Mouse (Mus musculus) erythroblast, embryonic 14.5 days (primary cell): ENCODE measurements around the gene Rsl24d1. TPM values are rescaled to one million over a fixed set of nuclear protein-coding genes. Genes with fewer than 3 reads are reported as not detected.
A peak's percentile ranks its signal among the peaks of the same experiment; 100 is the strongest.
"Not testable (repeated sequence)": the region's sequence is repeated elsewhere in the genome, so short reads cannot be mapped to it uniquely, and the experiment has no call there.

ENCODE experiments used
- H3K27me3 ChIP-seq: 2 replicates; pipeline ENCODE4 v1.6.1; 2012; ENCODE audit warnings: inconsistent platforms; ENCODE audit not compliant: control insufficient read depth
- H3K36me3 ChIP-seq: 2 replicates; pipeline ENCODE4 v1.6.1; 2012; ENCODE audit warnings: mild to moderate bottlenecking, inconsistent platforms; ENCODE audit not compliant: control insufficient read depth
- H3K4me1 ChIP-seq: 2 replicates; pipeline ENCODE4 v1.6.1; 2012; ENCODE audit warnings: inconsistent platforms; ENCODE audit not compliant: control insufficient read depth
- H3K4me3 ChIP-seq: replicated peaks from 2 replicates; pipeline ENCODE3; 2012; ENCODE audit warnings: moderate library complexity, mild to moderate bottlenecking, inconsistent platforms
- H3K9me3 ChIP-seq: 2 replicates; pipeline ENCODE4 v1.6.1; 2012; ENCODE audit warnings: low read length, inconsistent platforms, mixed read lengths; ENCODE audit not compliant: control insufficient read depth
- GATA1 ChIP-seq: IDR thresholded peaks from 2 replicates; pipeline ENCODE4 v1.6.1; 2012; ENCODE audit warnings: low read length, inconsistent platforms, mixed read lengths
- TAL1 ChIP-seq: IDR thresholded peaks from 3 replicates; pipeline ENCODE4 v1.6.1; 2012; ENCODE audit warnings: low read length, inconsistent platforms, mixed read lengths
- polyA plus RNA-seq: library from polyadenylated mRNA; stranded (reverse); fragments of >175 nt; gene quantifications from 2 replicates; pipeline ENCODE4 v1.2.3, GENCODE M21; 2012

Rsl24d1 gene
- polyA plus RNA-seq, 1 experiment, result 0.10 TPM

DNA sequence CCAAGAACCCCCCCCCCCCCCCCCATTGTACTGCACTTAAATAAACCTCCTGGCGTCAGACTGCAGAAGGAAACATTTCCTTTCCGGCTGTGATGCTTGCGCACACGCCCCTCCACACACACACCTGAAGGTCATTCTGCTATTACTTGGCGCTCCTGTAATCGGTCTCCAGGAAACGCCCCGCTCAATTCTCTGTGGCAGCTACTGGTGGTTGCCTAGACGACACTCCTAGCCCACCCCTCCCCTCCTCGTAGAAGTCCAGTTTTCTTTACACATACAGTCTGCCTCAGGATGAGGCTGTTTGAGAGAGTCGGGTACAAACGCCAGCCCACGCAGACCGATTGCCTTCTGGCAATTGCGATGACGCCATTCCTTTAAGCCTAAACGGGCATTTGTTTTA, 18.6 kb upstream of the Rsl24d1 start:
- no peaks in the 10 kb centered on the region for H3K4me1 ChIP-seq
- TF ChIP-seq GATA1 (no peak), TAL1 (no peak)
- H3K27me3 ChIP-seq, result peaks cover 3% of the 10 kb centered on the region; the same call in 1 of the 2 replicates
- H3K36me3 ChIP-seq, result no peaks in the 10 kb centered on the region
- no peaks in the 10 kb centered on the region for H3K9me3 ChIP-seq
- no peak overlapping the region for H3K4me3 ChIP-seq

DNA sequence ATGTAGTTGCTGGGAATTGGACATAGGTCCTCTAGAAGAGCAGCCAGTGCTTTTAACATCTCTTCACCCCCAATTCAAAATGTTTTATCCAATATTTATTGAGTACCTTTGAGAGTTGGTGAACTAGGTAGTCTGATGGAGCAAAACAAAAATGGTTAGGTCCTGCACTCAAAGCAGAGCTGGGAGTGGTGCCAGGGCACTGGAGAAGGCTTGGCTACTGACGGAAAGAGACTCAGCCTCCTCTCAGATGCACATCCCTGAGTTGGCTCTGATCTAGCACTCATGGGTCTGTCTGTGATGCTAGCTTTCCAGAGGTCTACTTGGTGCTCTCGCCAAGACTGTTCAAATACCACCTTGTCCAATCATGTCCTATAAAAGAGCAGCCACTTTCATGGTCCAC, 15.3 kb upstream of the Rsl24d1 start:
- Histone ChIP-seq H3K9me3 (no peaks in the 10 kb centered on the region), H3K4me3 (no peak overlapping the region), H3K36me3 (no peaks in the 10 kb centered on the region), H3K4me1 (no peaks in the 10 kb centered on the region), H3K27me3 (peaks cover 15% of the 10 kb centered on the region)
- TF ChIP-seq TAL1 (no peak), GATA1 (no peak)

DNA sequence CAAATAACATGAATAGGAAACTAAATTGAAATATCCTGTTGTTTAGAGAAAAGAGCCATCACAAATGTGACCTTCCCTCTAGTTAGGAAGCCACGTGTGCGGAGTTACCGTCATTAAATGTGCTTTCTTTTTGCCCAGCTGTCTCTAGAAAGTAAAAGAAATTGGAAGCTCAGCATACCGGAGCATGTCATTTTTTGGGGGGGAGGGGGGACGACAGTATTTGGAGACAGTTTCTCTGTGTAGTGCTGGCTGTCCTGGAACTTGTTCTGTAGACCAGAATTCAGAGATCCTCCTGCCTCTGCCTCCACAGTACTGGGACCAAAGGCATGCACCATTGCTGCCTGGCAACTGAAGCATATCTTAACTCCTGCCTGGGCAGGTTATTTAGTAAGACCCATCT, 11.7 kb upstream of the Rsl24d1 start, which contains the start of gene Khdc3:
TSS of gene Khdc3 (plus strand) at position 301 of the 400 bp plus-strand sequence.
- H3K4me1 ChIP-seq, result peaks cover 6% of the 10 kb centered on the region
- no peaks in the 10 kb centered on the region for H3K9me3 ChIP-seq
- H3K36me3 ChIP-seq, result no peaks in the 10 kb centered on the region
- TF ChIP-seq GATA1 (no peak), TAL1 (no peak)
- peaks cover 43% of the 10 kb centered on the region for H3K27me3 ChIP-seq
- no peak within 1 kb of the TSS for H3K4me3 ChIP-seq

DNA sequence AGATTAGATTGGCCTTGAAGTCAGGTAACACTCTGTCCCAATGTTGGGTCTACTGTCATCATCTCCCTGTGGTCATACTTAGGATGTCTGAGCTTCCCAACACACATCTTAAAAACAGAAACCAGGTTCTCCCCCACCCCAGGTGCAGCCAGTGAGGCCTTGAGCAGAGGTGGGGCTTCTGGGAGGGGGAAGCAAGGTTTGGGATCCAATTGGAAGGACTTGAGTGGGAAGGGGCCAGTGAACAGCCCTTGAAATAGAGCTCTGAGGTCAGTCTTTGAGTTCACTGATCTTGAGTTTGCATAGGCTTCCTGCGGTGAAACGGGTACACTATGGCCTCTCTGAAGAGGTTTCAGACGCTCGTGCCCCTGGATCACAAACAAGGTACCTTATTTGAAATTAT, 11.0 kb upstream of the Rsl24d1 start, which contains the start of gene Gm20509:
TSS of gene Gm20509 (plus strand) at position 290 of the 400 bp plus-strand sequence.
- Histone ChIP-seq H3K27me3 (peaks cover 45% of the 10 kb centered on the region), H3K36me3 (no peaks in the 10 kb centered on the region), H3K4me1 (peaks cover 6% of the 10 kb centered on the region), H3K9me3 (no peaks in the 10 kb centered on the region), H3K4me3 (peak within 1 kb of the TSS; percentile 14)
- TF ChIP-seq GATA1 (no peak), TAL1 (no peak)

DNA sequence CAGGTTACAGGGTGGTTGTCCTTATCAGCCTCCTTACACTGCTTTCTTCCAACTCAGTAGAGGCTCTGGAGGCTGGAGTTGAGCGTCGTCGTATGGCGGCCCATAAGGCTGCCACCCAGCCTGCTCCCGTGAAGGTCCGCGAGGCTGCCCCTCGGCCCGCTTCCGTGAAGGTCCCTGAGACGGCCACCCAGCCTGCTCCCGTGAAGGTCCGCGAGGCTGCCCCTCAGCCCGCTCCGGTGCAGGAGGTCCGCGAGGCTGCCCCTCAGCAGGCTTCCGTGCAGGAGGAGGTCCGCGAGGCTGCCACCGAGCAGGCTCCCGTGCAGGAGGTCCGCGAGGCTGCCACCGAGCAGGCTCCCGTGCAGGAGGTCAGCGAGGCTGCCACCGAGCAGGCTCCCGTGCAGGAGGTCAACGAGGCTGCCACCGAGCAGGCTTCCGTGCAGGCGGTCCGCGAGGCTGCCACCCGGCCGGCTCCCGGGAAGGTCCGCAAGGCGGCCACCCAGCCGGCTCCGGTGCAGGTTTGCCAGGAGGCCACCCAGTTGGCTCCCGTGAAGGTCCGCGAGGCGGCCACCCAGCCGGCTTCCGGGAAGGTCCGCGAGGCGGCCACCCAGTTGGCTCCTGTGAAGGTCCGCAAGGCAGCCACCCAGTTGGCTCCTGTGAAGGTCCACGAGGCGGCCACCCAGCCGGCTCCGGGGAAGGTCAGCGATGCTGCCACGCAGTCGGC, 9.9 kb upstream of the Rsl24d1 start:
- Histone ChIP-seq H3K36me3 (no peaks in the 10 kb centered on the region), H3K4me3 (peak overlapping the region; percentile 14), H3K9me3 (no peaks in the 10 kb centered on the region), H3K27me3 (peaks cover 45% of the 10 kb centered on the region), H3K4me1 (peaks cover 6% of the 10 kb centered on the region)
- TF ChIP-seq TAL1 (no peak), GATA1 (no peak)

DNA sequence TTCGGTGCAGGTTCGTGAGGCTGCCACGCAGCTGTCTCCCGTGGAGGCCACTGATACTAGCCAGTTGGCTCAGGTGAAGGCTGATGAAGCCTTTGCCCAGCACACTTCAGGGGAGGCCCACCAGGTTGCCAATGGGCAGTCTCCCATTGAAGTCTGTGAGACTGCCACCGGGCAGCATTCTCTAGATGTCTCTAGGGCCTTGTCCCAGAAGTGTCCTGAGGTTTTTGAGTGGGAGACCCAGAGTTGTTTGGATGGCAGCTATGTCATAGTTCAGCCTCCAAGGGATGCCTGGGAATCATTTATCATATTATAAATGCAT, 9.4 kb upstream of the Rsl24d1 start:
- Histone ChIP-seq H3K36me3 (no peaks in the 10 kb centered on the region), H3K4me1 (peaks cover 6% of the 10 kb centered on the region), H3K27me3 (peaks cover 45% of the 10 kb centered on the region), H3K4me3 (no peak overlapping the region), H3K9me3 (no peaks in the 10 kb centered on the region)
- TF ChIP-seq GATA1 (no peak), TAL1 (no peak)

DNA sequence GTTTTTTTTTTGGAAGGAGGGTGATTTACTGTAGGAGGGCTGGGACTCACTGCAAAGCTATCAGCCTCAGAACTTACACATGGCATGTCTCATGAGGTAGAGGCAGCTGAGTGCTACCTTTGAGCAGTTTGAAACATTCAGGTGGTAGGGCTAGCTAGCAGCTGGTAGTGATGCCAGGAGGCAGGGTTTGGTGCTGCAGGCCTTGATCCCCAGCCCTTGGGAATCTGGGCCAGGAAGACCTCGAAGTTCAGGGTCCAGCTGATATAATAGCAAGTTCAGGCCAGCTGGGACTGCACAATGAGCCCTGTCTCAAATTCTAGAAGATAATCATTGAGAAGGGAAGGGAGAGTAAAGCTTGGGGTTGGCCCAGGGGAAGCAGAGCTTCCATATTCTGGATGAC, 8.1 kb upstream of the Rsl24d1 start:
- Histone ChIP-seq H3K27me3 (peaks cover 45% of the 10 kb centered on the region), H3K36me3 (no peaks in the 10 kb centered on the region), H3K9me3 (no peaks in the 10 kb centered on the region), H3K4me3 (no peak overlapping the region), H3K4me1 (peaks cover 6% of the 10 kb centered on the region)
- no peak for TF ChIP-seq TAL1
- no peak for TF ChIP-seq GATA1

DNA sequence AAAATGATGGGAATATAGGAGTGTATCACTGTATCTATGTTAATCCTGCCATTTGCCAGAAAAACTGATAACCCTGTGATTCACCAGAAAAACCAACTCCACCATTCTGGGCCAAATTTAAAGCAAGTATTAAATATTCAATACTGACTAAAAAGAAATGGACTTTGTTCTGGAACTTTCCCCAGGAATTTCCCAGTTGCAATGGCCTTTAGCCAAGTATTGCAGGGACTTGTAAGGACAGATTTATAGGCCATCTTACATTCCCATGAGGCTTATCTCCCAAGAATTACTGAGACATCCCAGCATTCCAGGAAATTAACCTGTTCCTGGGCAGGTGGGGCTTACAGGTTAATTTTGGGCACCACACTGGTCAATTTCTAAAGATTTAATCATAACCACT, 7.5 kb upstream of the Rsl24d1 start:
- H3K4me3 ChIP-seq, result no peak overlapping the region
- H3K4me1 ChIP-seq, result peaks cover 6% of the 10 kb centered on the region
- peaks cover 45% of the 10 kb centered on the region for H3K27me3 ChIP-seq
- no peaks in the 10 kb centered on the region for H3K36me3 ChIP-seq
- no peak for TF ChIP-seq TAL1
- no peak for TF ChIP-seq GATA1
- H3K9me3 ChIP-seq, result no peaks in the 10 kb centered on the region

DNA sequence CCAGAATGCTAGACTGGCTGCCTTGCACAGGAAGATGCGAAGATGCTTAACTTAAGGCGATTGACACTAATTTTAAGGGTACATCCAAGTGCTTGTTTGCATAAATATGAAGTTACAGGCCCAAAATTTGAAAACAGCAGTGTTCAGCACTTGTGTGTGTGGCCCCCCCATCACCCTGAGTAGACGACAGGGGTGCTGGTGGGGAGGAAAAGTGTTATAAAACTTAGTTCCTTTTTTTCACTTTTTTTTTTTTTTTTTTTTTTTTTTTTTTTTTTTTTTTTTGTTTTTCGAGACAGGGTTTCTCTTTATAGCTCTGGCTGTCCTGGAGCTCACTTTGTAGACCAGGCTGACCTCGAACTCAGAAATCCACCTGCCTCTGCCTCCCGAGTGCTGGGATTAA, 3.5 kb downstream of the Rsl24d1 start:
- Histone ChIP-seq H3K4me1 (peaks cover 21% of the 10 kb centered on the region), H3K36me3 (peaks cover 52% of the 10 kb centered on the region)
- not testable (repeated sequence) for H3K27me3 ChIP-seq, H3K9me3 ChIP-seq, H3K4me3 ChIP-seq

DNA sequence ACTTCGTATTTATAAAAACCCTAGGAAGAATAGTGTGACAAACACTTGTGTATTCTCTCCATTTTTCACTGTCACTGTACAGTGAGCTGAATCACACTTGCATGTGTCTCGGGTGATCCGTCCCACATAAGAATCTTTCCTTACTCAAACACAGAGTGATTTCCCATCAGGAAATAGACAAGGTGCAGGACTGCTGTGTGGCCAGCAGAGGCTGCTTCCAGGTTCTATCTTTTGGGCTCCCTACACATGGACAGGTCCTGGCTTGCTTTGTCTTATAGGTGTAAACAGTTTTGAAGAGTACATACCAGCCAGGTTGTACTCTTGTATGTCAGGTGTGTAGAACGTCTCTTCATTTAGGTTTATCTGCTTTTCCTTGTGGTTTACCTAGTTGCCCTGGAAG, 4.8 kb downstream of the Rsl24d1 start:
- H3K27me3 ChIP-seq, result no peaks in the 10 kb centered on the region

More for the DNA sequence above, 4.8 kb downstream of the Rsl24d1 start:
- Histone ChIP-seq H3K9me3 (no peaks in the 10 kb centered on the region), H3K4me1 (peaks cover 14% of the 10 kb centered on the region), H3K4me3 (no peak overlapping the region), H3K36me3 (peaks cover 63% of the 10 kb centered on the region)
- no peak for TF ChIP-seq TAL1
- no peak for TF ChIP-seq GATA1
